Mouse (Mus musculus) CD4-positive, CD25-positive, alpha-beta regulatory T cell, adult 2 months (primary cell): ENCODE data around the gene Fblim1.

ENCODE experiments used
- DNase-seq: peaks from one replicate; pipeline ENCODE4 v3.0.0-alpha.2; 2012; ENCODE audit warnings: low read depth, low spot score

The Fblim1 gene

DNA sequence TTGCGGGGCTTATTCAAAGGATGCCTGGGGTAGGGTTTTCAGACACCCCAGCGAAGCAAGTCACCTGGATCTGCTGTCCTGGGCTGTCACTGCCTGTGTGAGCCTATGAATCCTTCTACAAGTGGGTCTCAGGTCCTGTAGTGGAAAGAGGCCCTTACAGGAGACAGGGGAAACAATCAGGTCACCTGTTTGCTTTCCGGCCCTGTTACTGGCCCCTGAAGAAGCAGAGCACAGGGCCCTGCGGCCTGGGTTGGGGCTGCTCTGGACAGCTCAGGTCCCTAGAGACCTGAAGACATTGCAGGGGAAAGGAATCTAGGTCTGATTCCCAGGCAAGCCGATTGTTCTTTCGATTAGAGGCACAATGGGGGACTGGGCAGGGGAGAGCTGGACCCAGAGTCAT, 5.5 kb downstream of the Fblim1 start:
- no peak for DNase-seq

DNA sequence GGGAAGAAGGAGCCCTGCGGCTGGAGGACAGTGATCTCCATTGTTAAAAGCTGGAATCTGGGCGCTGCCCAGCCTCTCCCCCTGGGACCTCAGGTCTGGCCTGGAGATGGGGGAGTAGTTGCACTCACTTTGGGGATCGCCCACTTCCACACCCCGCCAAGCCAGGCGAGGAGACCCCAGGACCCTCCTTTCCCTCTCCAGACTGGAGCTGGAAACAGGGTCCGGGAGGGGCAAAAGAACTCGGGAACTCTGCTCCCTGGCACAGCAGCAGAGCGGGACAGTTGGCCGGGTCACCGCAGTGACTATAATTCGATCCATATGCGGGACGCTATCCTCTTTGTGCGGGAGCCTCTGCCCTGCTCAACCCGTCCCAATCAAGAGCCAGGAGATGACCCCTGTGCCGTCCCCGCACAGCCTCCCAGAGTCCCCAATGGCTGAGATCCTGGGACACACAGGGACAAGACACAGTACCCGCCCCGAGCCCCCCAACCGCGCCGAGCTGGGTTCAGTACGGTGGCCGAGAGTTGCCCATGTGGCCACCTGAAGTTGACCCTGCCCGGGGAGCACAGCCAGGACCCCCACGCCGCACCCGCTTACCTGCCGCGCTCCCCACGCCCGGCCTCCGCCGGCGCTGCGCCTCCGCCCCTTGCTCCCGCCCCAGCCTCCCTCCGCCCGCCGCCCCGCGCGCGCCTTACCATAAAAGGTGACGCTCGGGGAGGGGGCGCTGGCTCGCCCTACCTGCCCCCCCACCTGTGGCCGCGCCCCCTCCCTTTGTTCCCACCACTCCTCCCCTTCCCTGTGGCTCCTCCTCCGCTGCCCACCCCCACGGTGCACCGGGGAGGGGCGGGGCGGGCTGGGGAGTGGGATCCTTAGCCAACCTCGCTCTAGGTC, 6.4 kb downstream of the Fblim1 start:
- no peak for DNase-seq

DNA sequence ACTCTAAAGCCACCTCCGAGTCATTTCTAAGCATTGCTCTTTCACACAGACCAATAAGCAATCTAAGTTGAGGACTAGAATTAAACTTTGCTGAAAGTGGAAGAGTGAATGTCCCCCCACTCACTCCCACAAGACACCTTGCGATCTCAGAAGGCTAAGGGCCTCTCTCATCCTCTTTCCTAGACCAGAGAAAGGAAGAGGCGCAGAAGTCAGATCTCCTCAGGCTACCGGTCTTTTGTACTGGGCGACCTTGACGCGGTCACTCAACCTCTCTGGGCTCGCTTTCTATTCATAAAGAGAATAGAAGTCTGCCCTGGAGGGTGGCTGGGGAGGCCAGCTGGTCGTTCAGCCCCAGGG, 7.0 kb downstream of the Fblim1 start:
- DNase-seq, result no peak

DNA sequence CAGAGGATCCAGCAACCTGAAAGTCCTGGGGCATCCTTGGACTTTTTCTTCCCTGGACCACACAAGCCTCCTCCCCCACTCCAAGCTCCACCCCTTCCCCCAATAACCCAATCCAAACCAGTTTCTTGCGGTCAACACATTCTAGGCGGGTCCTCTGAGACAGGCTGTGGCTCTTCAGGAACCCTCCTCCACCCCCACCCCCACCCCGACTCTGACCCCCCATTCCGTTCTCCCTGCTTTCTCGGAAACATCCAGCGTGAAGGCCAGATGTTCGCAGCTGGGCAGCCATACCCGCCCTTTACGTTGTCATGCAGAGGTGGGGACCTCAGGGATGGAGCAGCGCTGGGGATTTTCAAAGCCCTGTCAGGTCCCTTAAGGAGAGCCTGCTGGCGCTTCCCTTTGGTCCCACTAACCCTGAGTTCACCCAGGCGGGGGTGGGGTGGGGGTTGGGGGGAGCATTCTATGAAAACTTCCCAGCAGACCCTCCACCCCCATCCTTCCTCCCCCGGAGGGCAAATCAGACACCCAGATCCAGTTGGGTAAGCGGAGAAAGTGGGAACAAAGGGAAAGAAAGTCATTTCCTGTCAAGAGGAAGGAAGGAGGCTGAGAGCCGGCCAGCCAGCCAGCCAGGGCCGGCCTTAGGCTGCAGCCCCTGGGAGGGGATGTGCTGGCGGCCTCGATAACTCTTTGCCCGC, 7.5 kb downstream of the Fblim1 start:
- no peak for DNase-seq

DNA sequence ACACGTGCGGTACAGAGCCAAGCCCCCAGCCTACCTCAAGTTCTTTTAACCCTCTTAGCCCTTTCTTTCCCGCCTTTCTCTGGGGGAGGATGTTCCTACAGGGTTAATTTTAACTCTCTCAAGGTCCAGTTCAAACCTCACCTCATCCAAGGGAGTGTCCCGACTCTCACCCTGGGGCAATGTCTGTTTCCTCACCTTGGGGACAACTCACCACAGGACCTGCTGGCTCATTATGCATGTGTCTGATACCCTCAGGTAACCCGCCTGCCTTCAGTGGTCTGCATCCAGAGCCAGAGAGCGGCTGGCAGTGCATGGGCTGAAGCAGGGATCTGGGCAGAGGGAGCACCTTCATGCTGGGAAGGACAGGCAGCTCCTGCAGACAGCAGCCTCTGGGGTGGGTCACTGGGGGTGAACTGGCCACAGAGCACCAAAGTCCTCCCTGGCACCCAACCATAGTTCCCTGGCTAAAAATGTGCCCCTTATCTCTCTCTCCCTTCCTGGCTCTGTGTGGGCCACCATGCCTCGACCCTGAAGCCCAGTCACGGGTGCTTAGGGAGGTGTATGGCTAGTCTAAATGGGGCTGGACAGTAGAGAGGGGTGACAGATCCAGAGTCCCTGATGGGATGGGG, 9.1 kb downstream of the Fblim1 start:
- DNase-seq, result no peak

DNA sequence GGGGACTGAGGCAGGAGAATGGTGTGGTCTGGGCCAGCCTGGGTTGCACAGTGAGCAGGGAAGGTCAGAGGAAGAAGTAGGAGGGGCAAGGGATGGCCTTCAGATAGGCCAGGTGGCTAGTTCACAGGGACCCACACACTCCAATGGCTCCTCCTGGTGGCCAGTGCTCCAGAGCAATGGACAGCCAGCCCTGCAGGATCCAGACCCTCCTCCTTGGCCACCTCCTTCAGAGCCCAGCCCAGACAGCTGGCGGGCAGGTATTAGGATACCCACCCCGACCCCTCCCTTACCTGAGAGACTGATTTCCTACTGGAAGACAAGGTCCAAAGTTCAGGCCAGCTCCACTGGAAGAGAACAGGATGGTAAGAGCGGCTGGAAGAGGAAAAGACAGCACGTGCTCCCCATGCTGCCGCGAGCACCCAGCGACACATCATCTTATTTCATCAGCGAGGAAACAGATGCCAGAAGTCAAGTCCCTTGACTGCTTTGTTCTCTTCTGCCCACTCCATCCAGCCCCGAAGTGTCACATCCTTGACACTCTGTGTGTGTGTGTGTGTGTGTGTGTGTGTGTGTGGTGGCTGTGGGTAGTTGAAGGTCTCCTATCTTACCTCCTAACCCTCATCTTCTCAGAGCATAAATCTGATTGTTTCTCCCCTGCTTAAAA, 10.2 kb downstream of the Fblim1 start:
- no peak for DNase-seq

DNA sequence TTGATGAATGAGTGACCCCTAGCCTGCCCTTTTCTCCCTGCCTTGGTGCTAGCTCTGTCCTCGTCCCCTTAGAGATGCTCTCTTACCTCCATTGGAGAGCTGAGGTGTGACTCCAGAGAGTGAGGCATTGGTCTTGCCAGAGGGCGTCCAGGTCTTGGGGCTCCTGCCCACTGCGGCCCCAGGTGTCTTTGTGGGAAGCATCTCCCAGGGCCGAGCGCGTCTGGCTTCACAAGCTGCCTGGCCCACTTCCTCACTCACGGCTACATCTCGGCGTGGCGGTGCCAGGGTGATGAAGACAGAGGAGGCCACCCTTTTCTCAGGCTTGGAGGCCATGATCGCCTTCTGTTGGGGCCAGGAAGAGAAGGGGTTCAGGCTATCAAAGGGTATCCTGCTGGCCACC, 10.8 kb downstream of the Fblim1 start:
- DNase-seq, result no peak

DNA sequence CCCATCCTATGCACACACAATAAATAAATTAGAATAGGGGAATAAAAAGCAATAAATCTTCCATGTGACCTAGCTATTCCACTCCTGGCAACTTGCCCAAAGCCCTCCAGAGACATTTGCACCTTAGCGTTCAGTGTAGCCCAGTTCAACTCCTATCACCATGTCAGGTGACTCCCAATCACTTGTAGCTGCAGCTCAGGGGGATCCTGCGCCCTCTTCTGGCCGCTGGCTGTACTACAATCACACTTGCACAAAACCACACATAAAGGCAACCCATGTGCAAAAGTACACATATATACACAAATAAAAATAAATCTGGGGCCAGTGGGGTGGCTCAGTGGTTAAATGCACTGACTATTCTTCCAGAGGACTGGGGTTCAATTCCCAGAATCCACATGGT, 14.3 kb downstream of the Fblim1 start:
- DNase-seq, result peak; percentile 65

DNA sequence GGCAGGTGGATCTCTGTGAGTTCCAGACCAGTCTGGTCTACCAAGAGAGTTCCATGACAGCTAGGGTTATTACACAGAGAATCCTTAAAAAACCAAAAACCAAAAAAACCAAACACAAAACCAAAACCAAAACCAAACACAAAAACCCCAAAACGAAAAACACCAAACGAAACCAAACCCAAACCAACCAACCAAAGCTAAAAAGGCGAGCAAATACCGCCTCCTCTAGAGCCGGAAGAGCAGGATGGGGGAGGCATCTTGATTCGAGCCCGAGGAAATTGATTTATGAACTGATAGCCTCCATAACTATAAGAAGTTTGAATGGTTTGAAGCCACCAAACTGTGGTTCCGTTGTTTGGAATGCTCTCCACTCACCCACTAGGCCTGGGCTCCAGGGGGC, 22.0 kb downstream of the Fblim1 start:
- DNase-seq, result peak; percentile 47

DNA sequence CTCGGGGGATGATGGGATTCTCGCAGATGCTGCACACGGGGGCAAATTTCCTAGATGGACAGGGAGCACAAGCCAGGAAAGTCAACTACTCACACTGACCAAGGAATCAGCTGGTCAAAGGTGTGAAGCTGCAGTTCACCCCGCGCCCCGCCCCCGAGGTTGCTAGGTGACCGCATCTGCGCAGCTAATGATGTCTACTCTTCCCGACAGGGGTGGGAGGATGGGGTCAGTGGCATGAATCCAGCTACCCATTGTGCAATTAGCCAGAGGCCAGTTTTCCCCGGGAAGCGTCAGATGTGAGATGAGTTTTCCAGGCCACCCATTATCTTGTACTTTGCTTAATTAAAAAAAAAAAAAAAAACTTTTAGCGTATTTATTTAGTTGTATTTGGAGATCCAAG, 24.8 kb downstream of the Fblim1 start:
- no peak for DNase-seq

DNA sequence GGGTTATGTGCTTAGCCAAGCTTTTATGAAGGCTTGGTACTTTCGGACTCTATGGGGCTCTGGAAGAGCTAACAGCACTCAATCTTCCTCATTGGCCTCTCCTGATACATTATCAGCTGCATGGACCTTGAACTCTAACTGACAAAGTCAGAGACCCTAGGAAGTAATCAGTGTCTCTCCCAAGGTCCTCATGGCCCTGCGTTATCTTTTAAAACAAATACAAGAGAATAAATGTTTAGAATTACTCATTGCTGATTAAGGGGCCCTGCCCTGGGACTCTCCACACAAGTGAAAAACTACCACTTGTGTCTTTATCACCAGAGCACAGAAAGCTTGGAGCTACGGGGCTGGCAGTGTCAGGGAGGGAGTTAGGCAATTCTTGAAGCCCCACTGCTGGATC, 27.1 kb downstream of the Fblim1 start:
- no peak for DNase-seq

DNA sequence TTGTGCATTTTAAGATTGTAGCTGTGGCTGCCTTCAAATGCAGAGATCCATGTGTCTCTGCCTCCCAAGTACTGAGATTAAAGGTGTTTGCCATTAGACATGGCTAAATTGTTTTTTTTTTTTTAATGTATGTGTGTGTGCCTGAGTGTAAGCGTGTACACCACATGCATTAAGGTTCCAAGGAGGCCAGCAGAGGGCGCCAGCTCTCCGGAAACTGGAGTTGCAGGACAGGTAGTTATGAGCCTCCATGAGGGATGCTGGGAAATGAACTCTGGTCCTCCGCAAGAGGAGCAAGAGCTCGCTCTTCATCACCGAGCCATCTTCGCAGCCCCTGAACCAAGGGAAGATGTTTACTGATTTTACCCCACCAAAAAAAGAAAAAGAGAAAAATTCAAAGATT, 29.0 kb downstream of the Fblim1 start:
- DNase-seq, result peak; percentile 25

DNA sequence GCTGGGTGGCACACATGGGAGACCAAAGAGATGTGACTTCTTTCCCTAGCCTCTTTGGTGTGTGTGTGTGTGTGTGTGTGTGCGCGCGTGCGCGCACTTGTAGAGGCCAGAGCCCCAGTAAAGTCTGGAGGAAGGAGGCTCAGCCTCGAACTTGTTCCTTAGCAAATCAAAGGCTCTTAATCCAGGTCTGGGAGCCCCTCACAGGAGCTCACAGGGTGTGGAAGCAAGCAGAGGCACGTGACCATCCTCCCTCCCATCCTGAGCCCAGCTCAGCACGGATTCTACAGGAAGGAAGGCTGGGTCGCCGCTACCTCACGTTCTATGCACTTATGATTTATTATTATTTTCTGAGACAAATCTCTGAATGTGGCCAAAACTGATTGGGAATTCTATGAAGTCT, 29.5 kb downstream of the Fblim1 start:
- DNase-seq, result no peak

DNA sequence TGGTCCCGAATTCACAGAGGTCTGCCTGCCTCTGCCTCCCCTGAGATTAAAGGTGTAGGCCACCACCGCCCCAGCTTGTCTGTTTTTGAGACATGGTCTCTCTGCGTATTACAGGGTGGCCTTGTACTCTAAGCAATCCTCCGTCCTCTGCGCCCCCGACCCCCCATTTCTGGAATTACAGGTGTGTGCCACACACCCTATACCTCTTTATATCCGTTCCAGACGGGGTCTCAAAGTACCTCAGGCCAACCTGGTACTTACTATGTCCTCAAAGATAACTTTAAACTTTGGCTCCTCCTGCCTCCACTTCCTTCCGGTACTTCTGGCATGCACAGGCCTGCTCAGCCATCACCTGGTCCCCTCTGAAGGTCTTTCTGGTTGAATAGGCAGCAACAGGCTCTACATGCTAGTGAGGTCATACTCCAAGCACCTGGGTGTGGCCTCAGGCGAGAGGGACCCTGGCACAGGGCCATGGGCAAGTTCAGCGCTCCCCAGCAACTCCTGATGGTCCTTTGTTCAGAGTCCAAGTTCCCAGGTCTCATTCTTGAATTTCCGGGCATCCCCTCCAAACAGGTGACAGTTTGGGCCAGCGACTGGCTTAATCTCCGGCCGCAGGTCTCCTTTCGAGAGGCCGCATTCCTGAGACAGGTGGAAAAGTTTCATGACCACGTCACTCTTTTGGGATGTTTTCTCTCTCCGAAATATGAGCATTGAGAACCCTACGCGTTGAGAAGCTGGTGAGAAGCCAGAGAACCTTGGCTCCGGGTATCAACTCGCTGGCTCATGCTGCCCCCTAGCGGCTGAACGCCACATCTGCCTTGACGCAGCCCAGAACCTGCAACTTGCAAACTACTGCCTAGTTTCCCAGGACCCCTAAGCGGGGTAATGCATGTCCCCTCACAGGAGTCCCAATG, 30.9 kb downstream of the Fblim1 start:
- peak; percentile 90 for DNase-seq

DNA sequence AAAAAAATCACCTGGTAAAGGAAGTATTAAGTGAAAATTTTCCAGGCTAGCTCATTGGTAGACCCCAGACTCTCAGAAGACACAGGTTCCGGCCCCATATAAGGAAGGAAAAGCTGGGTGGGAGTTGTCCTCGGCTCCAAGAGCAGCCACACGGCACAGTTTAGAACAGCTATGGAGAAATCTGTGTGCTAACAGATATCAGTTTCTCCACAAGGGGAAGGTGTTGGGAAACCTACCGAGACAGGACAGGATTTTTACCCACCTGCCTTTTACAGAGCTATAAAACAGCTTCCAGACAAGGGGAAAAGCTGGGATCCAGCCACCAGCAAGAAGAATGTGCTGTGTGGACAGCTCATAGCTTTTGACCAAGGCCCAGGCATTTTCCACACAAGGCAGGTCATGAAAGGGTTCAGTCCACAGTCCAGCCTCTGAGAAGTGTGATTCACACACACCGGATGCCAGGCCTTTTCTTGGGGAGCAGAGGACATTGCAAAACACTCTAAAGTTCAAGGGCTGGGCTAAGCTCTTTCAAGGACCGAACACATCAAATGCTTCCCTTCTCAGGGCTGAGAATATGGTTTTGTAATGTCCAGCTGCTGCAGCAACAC, 32.4 kb downstream of the Fblim1 start:
- DNase-seq, result no peak

DNA sequence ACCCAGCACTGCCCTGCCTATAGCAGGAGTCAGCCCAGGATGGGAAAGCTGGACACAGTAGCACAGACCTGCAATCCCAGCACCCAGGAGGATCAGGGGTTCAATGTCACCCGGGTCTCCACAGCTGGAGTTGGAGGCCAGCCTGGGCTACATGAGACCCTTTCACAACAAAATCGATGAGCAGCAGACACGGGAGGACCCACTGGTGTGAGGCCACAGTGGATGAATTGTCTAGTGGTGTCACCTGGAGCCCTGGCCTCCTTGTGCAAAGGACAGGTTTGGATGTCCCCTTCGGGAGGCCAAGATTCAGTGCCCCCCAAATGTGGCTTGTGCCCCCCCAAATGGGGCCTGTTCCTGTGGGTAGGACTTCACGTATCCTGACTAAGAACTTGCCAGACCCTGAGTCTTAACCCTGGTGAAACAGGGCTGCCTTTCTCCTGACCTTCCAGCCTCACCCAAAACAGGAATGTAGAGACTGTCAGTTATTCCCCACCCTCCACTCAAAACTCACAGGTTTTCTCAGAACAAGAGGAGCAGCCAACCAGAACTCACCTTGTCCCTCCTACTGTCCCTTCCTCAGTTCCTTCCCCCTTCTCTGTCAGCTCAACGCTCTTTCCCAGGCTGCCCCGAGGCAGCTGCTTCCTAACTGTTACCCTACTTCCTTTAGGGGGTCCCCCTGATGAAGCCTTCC, 33.1 kb downstream of the Fblim1 start:
- no peak for DNase-seq

DNA sequence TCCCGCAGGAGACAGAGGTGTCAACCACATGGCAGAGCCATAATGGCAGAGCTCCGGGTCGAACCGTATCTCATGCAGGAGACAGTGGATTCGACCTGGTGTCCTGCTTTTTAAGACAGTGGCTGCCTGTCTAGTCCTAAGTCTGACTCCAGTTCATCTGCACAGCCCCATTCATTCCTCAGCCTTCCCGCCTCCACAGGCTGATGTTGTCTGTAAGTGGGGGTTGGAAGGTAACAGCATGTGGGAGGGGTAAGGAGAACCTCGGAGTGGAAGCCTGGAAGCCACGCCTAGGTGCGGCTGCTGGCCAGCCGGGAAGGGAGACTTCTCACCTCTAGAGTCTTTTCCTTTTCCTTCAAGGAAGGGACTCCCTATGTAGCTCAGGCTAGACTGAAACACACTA, 34.0 kb downstream of the Fblim1 start:
- no peak for DNase-seq

DNA sequence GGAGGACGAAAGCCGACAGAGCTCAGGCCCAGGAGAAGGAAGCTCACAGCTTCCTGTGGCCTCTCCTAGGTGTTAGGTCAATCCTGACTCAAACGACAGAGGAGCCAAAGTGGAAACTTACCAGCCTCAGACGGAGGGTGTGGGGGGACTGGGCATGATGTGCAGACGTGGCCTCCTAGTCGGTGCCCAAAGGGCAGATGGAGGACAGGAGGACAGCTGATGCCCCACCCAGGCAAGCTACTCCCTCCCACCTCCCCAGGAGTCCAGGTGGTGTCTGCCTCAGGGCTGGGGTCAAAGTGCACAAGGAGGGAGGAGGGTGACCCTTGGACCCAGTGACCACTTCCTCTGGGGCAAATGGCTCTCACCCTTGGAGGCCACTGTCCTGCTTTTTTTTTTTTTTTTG, 34.6 kb downstream of the Fblim1 start:
- no peak for DNase-seq

DNA sequence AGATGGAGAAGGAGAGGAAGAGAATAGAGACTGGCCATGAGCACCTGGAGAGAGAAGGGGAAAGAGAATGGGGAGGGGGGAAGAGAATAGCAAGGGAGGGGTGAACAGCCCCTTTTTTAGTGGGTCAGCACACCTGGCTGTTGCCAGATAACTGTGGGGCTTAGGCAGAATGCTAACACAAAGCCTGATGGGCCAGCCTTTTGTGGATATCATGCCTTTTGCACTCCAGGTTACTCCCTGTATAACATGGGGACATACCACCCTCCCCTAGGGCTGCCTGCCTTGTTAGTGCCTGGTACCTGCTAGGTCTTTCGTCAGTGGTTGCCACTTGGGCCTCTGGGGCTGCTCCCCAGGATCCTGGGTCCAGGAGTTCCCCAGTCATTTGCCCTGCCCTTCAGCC, 35.1 kb downstream of the Fblim1 start:
- no peak for DNase-seq

DNA sequence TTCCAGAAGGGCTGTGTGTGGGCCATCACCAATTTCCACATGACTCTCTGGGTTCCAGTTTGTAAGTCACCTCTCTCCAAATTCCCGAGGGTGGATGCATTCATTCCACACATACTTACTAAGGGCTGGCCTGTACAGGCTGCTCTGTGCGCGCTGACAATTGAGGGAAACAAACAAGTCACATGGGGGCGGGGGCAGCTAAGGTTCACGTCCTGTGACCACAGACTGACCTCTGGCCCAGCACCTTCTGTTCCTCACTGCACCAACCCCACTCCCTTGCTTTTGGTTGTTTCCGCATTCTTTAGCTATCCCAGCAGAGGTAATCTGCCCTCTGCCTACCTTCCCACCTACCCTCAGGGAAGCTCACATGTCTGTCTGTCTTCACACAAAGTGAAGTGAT, 35.9 kb downstream of the Fblim1 start:
- DNase-seq, result no peak
